Mouse (Mus musculus) midbrain, embryonic 14.5 days (tissue): Measurements from ENCODE around the gene Man2a2. TPM values are rescaled to one million over a fixed set of nuclear protein-coding genes. Genes with fewer than 3 reads are reported as not detected.

Source experiments
- ATAC-seq: fragments of 200-750 bp; cut with Nextera tagmentation; 2 replicates; pipeline ENCODE4 v1.8.0; 2017; ENCODE audit warnings: moderate number of reproducible peaks, moderate library complexity; ENCODE audit not compliant: low FRiP score, low TSS enrichment
- DNase-seq: peaks from one replicate; pipeline ENCODE4 v3.0.0-alpha.2; 2015
- H3K27ac ChIP-seq: fragments of 300-500 bp; sonication (generic); replicated peaks from 2 replicates; pipeline ENCODE4 v1.5.1; 2014; ENCODE audit warnings: mild to moderate bottlenecking, low read depth, low read length, moderate library complexity
- H3K27me3 ChIP-seq: fragments of 300-500 bp; sonication (generic); 2 replicates; pipeline ENCODE4 v1.6.1; 2014; ENCODE audit warnings: low read length, control low read depth, mixed read lengths; ENCODE audit not compliant: control insufficient read depth, insufficient read depth
- H3K36me3 ChIP-seq: fragments of 300-500 bp; sonication (generic); 2 replicates; pipeline ENCODE4 v1.6.1; 2014; ENCODE audit warnings: low read length, control low read depth; ENCODE audit not compliant: control insufficient read depth, insufficient read depth
- H3K4me1 ChIP-seq: fragments of 300-500 bp; sonication (generic); 2 replicates; pipeline ENCODE4 v1.6.1; 2014; ENCODE audit warnings: mild to moderate bottlenecking, antibody characterized with exemption, low read length, control low read depth; ENCODE audit not compliant: control insufficient read depth, insufficient read depth
- H3K4me2 ChIP-seq: fragments of 300-500 bp; sonication (generic); 2 replicates; pipeline ENCODE4 v1.6.1; 2014; ENCODE audit warnings: mild to moderate bottlenecking, low read length, moderate library complexity
- H3K4me3 ChIP-seq: fragments of 300-500 bp; sonication (generic); replicated peaks from 2 replicates; pipeline ENCODE4 v1.5.1; 2014; ENCODE audit warnings: low read depth, low read length
- H3K9ac ChIP-seq: fragments of 300-500 bp; sonication (generic); replicated peaks from 2 replicates; pipeline ENCODE4 v1.6.1; 2014; ENCODE audit warnings: mild to moderate bottlenecking, low read length, moderate library complexity
- H3K9me3 ChIP-seq: fragments of 300-500 bp; sonication (generic); 2 replicates; pipeline ENCODE4 v1.6.1; 2016; ENCODE audit warnings: low read length, control low read depth, mixed read lengths; ENCODE audit not compliant: control insufficient read depth
- WGBS: fragments of 180-500 bp; shearing (Covaris S2); extraction: QIAGEN DNeasy Blood & Tissue Kit; methylation state at CpG from one replicate; pipeline ENCODE4 v1.1.7; 2014; 5-methylcytosine and 5-hydroxymethylcytosine counted together
- polyA plus RNA-seq: library from polyadenylated mRNA; unstranded; fragments of >200 nt; fragmentation: Nextera tagmentation; extraction: Ambion mirVana; gene quantifications from 2 replicates; pipeline ENCODE4 v1.2.1, GENCODE M21; 2014

The Man2a2 gene
- 18.1 and 19.5 TPM in 2 replicates for polyA plus RNA-seq

DNA sequence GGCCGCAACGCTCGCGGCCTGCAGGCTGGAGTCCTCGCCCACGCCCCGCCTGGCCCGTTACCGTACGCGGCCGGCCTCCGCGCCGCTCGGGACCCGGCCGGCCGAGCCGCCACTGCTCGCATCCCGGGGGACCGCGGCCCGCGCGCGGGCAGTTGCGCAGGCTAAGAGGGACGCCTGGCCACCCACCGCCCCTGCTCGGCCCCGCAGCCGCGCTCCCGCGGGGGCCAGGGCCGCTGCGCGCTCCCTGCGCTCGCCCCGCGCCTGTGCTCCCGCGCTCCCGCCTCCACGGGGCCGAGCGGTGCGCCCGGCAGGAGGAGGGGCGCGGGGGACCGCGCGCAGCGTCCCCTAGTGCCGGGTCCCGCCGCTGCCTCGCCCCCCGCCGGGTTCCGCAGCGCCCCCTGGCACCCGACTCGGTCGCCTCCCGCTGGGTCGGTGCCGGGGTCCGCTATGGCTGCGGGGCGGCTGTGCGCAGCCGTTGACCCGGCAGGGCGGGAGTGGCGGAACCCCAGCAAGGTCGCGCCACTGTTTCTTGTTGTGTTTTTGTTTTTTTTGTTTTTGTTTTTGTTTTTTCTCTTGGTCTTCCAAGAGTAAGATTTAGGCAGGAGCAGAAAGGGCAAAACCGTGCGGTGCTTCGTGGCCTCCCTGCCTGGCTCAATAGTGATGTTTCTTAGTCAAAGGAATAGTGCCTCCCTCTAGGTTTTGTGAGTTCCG, at the start of gene Man2a2:
Gene Man2a2, minus strand, starts transcription at position 335 of the 711 bp plus-strand sequence.
- Histone ChIP-seq H3K9ac (peak within 1 kb of the TSS; percentile 86), H3K9me3 (no peaks in the 10 kb centered on the region), H3K4me3 (peak within 1 kb of the TSS; percentile 76), H3K4me2 (peak within 1 kb of the TSS; percentile 75), H3K36me3 (peaks cover 25% of the 10 kb centered on the region), H3K27me3 (no peaks in the 10 kb centered on the region), H3K27ac (peak within 1 kb of the TSS; percentile 82), H3K4me1 (peaks cover 14% of the 10 kb centered on the region)
- peak; percentile 71 for ATAC-seq
- under 1% methylated on average over 85 of the region's 86 CpGs for WGBS
- DNase-seq: peak; percentile 92

GRCm38 (mm10) chr7:80420586-80420985, 49.4 kb upstream of the Man2a2 start:
- no peaks in the 10 kb centered on the region for H3K9me3 ChIP-seq
- no peak overlapping the region for H3K4me2 ChIP-seq
- H3K4me3 ChIP-seq: no peak overlapping the region
- no peak overlapping the region for H3K27ac ChIP-seq
- no peak overlapping the region for H3K9ac ChIP-seq
- no peaks in the 10 kb centered on the region for H3K27me3 ChIP-seq
- 89% methylated on average over 4 of the region's 4 CpGs for WGBS
- H3K36me3 ChIP-seq: no peaks in the 10 kb centered on the region
- no peaks in the 10 kb centered on the region for H3K4me1 ChIP-seq
- no peak for DNase-seq
- ATAC-seq: no peak

- H3K4me2 ChIP-seq: no peak overlapping the region
- WGBS: 68% methylated on average over 3 of the region's 3 CpGs
These were observed 48.1 kb upstream of the Man2a2 start for GRCm38 (mm10) chr7:80419278-80419677.

DNA sequence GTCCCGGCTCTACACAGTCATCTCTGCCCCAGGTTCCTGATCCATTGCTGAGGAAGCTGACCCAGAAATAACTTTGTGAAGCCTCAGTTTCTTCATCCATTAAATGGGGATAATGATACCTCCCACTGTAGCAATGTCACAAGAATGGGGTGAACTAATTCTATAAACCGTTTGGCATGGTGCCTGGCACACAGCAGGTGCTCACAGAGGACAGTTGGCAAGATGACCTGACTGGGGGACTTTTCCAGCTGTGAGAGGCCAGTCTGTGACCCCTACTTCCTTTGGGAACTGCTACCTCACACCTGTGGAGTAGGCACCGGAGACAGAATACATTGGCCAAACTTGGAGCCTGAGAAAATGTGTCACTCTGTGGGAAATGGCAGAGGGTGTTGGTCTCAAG, 46.9 kb upstream of the Man2a2 start:
- H3K36me3 ChIP-seq: no peaks in the 10 kb centered on the region
- DNase-seq: no peak
- WGBS: 90% methylated on average over 3 of the region's 3 CpGs
- no peaks in the 10 kb centered on the region for H3K9me3 ChIP-seq
- H3K9ac ChIP-seq: no peak overlapping the region
- H3K4me2 ChIP-seq: no peak overlapping the region
- no peaks in the 10 kb centered on the region for H3K27me3 ChIP-seq
- H3K27ac ChIP-seq: no peak overlapping the region
- no peak overlapping the region for H3K4me3 ChIP-seq
- no peaks in the 10 kb centered on the region for H3K4me1 ChIP-seq
- ATAC-seq: no peak

More at GRCm38 (mm10) chr7:80419278-80419677, 48.1 kb upstream of the Man2a2 start:
- no peak overlapping the region for H3K4me3 ChIP-seq
- H3K9ac ChIP-seq: no peak overlapping the region
- H3K27ac ChIP-seq: no peak overlapping the region
- H3K27me3 ChIP-seq: no peaks in the 10 kb centered on the region
- no peaks in the 10 kb centered on the region for H3K9me3 ChIP-seq
- no peaks in the 10 kb centered on the region for H3K36me3 ChIP-seq
- H3K4me1 ChIP-seq: no peaks in the 10 kb centered on the region
- ATAC-seq: no peak
- no peak for DNase-seq

- ATAC-seq: no peak
- Histone ChIP-seq H3K4me3 (no peak overlapping the region), H3K4me1 (no peaks in the 10 kb centered on the region), H3K4me2 (no peak overlapping the region), H3K36me3 (no peaks in the 10 kb centered on the region), H3K27ac (no peak overlapping the region), H3K9me3 (no peaks in the 10 kb centered on the region), H3K27me3 (no peaks in the 10 kb centered on the region), H3K9ac (no peak overlapping the region)
- DNase-seq: no peak
These were observed 46.4 kb upstream of the Man2a2 start for GRCm38 (mm10) chr7:80417601-80418000.

DNA sequence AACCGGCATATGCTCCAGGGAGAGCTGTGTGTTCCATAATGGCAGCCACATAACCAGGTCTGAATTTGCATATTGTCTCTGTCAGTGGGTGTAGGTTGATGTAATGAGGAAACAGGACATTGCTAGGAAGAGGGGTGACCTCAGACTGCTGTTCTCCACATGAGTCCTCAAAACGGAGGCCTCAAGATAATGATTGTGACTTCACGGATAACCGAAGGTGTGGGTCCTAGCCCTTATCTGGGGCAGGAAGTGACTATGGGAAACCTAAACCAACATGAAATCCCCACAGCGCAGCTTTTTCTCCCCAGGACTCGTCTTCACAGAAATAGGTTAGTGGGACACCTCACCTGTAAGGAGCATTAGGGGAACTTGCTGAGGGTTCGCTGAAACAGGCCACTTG, 45.8 kb upstream of the Man2a2 start:
- Histone ChIP-seq H3K4me2 (no peak overlapping the region), H3K27ac (no peak overlapping the region), H3K27me3 (no peaks in the 10 kb centered on the region), H3K9me3 (no peaks in the 10 kb centered on the region), H3K9ac (no peak overlapping the region), H3K4me1 (no peaks in the 10 kb centered on the region), H3K4me3 (no peak overlapping the region), H3K36me3 (no peaks in the 10 kb centered on the region)
- no peak for ATAC-seq
- WGBS: 92% methylated on average over 7 of the region's 7 CpGs
- no peak for DNase-seq

DNA sequence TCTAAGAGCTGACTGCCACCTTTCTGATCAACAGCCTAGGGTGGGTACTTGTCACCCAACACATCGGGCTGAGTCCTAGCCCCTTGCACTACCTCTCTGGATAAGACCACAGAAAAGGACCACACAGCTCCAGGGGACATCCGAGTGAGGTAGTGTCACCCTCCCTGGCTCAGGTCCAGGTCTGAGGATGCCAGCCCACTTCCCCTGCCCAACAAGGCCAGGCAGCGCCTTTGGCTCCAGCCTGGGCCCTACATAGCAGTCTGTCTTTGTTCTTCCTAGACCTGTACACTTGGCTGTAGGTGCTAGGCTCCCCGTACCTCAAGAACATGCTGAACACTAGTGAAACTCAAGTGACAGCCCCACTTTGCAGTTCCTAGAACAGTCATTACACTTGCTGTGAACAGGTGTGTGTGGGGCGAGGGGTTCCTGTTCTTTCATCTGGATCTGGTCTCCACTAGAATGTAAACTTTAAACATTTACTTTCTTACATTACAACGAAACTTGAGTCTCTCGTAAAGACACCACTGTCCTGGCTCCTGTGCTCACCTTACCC, 43.2 kb upstream of the Man2a2 start:
- H3K4me3 ChIP-seq: no peak overlapping the region
- no peaks in the 10 kb centered on the region for H3K9me3 ChIP-seq
- H3K27me3 ChIP-seq: no peaks in the 10 kb centered on the region
- H3K27ac ChIP-seq: no peak overlapping the region
- H3K9ac ChIP-seq: no peak overlapping the region
- no peak overlapping the region for H3K4me2 ChIP-seq
- H3K4me1 ChIP-seq: no peaks in the 10 kb centered on the region
- WGBS: 87% methylated on average over 7 of the region's 7 CpGs
- ATAC-seq (no peak), DNase-seq (no peak)
- no peaks in the 10 kb centered on the region for H3K36me3 ChIP-seq

DNA sequence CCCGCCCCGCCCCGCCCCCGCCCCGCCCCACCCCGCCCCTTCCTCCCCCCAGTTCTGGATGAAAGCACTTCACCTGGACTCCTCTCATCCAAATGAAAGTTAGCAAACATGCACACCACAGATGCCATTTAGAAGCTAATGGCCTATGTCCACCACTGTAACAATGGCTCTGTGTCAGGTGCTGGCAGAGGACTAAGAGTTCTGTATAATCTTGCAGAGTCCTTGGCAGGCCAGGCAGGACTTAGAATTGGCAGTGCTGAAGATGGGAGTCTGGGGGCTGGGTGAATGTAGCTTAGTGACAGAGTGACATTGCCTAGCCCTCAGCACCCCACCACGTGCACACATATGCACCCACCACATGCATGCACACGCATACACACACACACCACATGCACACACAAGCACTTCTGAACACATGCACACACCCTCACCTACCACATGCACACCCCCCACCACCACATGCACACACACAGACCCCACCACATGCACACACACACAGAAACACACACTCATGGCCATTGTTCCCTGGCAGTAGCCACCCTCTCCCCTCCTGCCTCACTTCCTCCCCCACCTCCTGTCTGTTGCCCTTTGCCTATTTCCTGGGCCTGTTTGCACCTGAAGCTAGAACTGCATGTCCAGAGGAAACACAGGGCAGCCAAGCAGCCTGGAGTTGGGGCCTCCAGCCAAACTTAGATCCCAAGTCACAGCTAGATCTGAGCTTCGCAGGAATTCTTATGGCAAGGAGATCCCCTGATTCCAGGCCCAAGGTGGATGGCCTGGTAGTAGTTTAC, 42.5 kb upstream of the Man2a2 start:
- no peaks in the 10 kb centered on the region for H3K9me3 ChIP-seq
- H3K4me3 ChIP-seq: no peak overlapping the region
- no peaks in the 10 kb centered on the region for H3K27me3 ChIP-seq
- H3K27ac ChIP-seq: no peak overlapping the region
- no peak for ATAC-seq
- 85% methylated on average over 9 of the region's 9 CpGs for WGBS
- no peak for DNase-seq
- no peaks in the 10 kb centered on the region for H3K36me3 ChIP-seq
- no peak overlapping the region for H3K9ac ChIP-seq
- no peaks in the 10 kb centered on the region for H3K4me1 ChIP-seq
- H3K4me2 ChIP-seq: no peak overlapping the region
